Mouse (Mus musculus) gastrocnemius, postnatal 10 days (tissue): ENCODE measurements around the gene Ncapg2. TPM values are rescaled to one million over a fixed set of nuclear protein-coding genes. Genes with fewer than 3 reads are reported as not detected.

Experiments
- DNase-seq: peaks from one replicate; pipeline ENCODE4 v3.0.0; 2021; ENCODE audit warnings: mixed read lengths
- long read RNA-seq, 2 experiments: library from polyadenylated mRNA; stranded (forward); transcript quantifications; one replicate each; pipeline ENCODE4 v2.0.0; 2021
- total RNA-seq, 2 experiments: library from RNA; stranded (reverse); gene quantifications; 2 replicates each; pipeline ENCODE4 v1.2.3; 2021

The Ncapg2 gene
- 10 to 100 TPM; 10.0 to 14.9 TPM for total RNA-seq
- long read RNA-seq, experiment 1, partial matches to known transcripts, result 0 of 2 reads
- long read RNA-seq, experiment 1, other reads (novel, unspliced or antisense), result 2 of 2 reads
- long read RNA-seq, experiment 2, result 0 reads

DNA sequence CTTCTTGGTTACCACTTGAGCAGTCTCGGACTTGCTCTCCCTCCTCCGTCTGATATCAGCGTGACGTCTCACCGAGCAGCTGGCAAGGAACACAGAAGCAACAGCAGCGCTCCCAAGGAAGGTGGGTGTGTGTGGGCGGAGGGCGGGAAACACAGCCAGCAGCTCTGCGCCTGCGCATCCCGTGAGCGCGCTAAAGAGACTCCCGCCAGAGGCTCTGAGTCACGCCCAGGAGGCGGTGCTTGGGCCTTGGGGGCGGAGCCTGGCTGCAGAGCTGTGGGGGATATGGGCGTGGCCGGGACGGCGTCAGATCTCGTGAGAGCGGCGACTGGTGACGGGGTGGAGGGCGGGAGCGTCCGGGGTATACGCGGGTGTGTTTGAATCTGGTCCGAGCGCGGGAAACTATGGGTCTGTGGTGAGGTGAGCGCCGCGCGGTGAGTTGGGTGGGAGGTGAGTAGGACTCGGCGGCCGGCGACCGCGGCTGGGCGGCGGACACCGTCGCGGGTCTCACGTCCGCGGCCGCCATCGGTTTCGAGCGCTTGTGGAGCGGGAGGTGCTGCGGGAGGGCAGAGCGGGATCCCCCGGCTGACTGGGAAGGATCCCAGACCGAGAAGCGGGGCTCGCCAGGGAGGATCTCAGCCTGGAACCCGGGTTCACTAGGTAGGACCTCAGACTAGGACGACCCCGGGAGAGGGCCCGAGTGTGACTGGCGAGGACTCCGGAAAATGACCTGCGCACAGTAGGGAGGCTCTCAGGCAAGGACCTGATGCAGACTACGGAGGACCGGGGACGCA, at the start of gene Ncapg2:
Gene Ncapg2 (plus strand): TSS at position 358 of the 791 bp plus-strand sequence.
- peak; percentile 99 for DNase-seq

GRCm38 (mm10) chr12:116362091-116362490, 43.1 kb upstream of the Ncapg2 start:
- no peak for DNase-seq

DNA sequence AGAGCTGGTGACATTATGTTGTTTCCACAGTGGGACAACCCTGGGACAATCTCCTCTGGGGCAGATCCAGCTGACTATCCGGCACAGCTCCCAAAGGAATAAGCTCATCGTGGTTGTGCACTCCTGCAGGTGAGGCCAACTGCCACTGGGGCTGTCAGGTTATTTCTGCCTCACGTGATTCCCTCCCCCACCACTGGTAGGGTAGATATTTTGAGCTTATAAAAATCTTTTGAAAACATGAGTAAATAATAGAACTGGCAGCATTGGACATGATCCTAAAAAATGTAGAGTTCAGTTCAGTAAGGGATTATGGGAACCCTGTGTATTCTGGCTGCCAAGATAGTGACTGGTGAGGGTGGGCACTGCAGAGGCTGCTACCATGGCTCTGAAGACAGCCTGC, 38.3 kb upstream of the Ncapg2 start:
- DNase-seq, result no peak

DNA sequence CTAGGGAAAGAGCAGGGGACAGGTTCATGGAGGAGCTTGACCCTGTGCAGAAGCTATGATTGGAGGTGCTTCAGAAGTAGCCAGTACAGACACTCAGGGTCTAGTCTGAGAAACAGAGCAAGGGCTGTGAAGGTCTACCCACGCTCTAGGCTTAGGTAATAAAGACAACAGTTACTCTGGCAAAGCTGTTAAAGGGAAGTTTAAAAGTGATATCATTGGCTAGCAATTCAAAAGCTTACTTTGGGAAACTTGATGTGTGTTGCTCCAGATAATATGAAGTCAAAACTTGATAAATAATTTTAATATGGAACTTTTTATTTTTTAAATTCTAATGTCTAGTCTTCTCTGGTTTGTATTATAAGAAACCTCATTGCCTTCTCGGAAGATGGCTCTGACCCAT, 37.9 kb upstream of the Ncapg2 start:
- DNase-seq, result no peak

DNA sequence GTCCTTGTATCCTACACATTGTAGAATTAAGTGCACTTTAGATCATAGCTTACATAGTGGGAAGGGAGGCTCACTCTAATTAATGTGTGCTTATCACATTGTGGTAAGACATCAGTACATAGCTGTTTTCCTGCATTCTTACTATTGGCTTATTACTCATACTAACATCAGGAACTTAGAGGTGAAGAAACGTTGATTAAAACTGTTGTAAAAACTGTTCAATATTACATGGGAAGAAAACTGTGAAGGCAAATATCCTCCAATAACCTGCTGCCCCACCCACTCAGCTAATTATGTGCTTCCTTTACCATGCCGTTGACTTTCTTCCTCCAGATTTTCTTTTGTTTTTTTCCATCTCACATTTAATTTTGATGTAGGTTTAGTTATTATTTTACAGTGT, 36.3 kb upstream of the Ncapg2 start:
- no peak for DNase-seq

DNA sequence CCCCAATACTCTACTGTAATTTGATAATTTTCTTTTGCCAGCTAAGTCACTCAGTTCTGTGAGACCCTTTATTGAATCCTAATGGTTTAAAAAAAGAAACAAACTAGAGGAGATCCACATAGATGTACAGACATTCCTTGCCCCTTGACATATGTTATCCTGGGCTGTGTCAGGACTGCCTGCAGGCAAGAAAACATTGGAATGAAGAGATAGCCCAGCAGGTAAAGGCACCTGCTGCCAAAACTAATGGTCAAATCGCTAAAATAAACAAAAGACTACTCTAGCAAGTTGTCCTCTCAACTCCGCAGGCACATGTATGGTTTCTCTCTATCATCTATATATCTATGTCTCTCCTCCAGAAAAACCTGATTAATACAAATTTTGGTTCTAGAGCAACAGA, 22.1 kb upstream of the Ncapg2 start:
- no peak for DNase-seq

GRCm38 (mm10) chr12:116383995-116384394, 21.2 kb upstream of the Ncapg2 start:
- no peak for DNase-seq

- no peak for DNase-seq
Measured at GRCm38 (mm10) chr12:116386802-116387201, 18.4 kb upstream of the Ncapg2 start.

DNA sequence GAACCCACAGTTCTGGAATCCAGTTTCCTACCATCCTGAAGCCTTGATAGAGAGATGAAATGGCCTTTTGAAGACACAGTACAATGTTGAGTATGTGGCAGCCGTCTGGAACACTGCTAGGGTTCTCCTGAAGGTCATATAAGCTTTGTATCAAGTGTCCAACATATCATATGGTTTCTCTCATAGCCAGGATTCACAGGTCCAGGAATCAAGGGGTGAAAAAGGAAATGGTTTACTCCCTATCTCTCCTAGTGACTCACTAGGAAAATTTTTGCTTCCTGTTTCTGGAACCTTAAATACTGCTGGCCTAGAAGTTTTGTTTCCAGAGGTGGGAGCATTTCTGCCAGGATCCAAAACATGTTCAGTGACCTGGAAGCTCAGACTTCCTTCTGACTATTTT, 15.3 kb upstream of the Ncapg2 start:
- DNase-seq, result no peak

- DNase-seq, result no peak
Measured at GRCm38 (mm10) chr12:116394327-116394726, 10.9 kb upstream of the Ncapg2 start.

DNA sequence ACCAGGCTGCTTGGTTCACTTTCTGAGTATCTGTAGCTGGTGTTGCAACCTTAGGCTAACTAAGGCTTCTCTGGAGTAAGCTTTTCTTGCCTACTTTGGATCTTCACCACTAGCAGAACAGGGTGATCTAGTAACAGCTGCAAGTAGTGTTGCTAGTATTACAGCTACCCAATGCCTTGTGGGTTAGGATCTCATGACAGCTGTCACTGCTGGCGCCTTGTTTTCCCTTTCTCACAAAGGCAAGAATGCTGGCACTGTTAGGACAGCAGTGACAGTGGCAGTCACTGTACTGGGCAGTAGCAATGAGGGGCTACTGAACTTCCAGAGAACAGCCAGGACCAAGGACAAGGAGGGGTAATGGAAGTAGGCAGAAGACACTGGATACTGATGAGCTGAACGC, 9.9 kb upstream of the Ncapg2 start:
- no peak for DNase-seq

DNA sequence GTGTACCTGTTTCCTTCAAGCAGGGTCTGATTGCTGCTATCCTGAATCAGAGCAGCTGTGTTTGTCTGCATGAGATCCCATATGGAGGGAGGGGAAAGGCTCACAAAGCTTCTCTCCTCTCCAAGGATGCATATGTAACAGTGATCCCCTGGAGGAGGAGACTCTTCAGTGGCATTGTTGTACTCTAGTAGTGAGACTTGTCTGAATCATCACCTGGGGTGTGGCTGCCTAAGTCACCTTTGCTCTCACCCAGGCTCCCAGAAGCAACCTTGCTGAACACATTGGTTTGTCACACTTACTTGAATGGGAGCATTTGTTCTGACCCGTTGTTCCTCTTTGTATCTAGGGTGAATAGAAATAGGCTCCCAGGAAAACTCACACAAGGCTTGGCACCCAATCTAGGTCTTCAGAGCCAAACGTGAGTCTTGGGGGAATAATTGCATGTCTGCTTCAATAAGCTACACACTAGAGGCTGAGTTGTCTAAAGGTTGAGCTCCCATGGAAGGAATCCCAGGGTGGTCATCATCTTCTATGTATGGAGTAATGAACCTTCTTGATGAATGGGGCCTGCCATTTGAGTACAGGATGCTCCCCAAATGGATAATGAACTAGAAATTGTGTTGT, 9.0 kb upstream of the Ncapg2 start:
- no peak for DNase-seq

- DNase-seq, result no peak
Measured at GRCm38 (mm10) chr12:116404012-116404679, 1.1 kb upstream of the Ncapg2 start.

GRCm38 (mm10) chr12:116405836-116406155, 594 bp downstream of the Ncapg2 start:
- peak; percentile 17 for DNase-seq

DNA sequence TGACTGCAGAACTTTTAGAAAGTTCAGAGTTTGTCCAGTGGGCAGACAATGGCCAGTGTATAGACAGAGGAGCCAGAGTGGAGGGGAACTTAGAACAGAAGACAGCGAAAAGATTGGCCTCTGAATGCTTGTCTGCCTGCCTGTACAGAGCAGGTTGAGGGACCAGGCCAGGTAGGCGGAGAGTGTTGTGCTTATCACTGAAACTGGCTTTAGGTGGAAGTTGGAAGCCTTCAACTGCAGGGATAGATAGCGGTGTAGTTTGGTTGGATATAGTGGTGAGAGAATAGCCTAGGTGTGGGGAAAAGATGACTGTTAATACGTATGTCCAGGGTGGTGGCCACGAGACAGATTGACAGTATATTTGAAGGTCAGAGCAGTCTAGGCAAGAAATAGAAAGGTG, 2.7 kb downstream of the Ncapg2 start:
- DNase-seq, result no peak

DNA sequence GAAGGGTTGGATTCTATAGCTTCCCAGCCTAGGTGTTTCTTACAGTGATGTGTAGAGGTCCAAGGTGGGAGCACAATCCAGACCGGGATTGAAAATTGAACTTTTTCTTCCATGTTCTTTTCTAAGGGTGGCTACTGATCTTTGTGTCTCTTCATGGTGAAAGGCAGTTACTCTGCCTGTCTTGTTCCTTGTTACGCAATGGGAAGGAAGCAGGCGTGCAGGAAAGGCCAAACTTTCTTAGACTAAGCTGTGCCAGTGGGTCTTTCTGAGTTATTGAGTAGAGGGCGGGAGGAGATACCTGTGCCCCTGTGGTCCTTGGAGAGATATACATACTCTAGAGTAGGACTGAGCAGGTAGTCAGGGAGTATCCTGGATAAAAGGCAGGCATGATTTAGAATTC, 9.7 kb downstream of the Ncapg2 start:
- no peak for DNase-seq

DNA sequence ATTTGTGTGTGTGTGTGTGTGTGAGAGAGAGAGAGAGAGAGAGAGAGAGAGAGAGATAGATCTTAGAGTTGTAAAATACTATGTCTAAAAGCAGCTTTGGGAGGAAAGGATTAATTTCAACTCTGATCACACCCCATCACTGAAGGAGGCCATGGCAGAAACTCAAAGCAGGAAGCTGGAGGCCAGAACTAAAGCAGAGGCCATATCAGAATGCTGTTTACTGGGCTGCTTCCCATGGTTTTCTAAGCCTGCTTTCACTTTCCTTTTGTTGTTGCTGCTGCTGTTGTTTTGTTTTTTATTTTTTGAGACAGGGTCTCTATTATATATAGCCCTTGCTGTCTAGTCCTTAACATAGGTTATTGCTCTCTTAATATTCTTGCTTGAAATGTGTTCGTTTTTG, 11.3 kb downstream of the Ncapg2 start:
- no peak for DNase-seq

DNA sequence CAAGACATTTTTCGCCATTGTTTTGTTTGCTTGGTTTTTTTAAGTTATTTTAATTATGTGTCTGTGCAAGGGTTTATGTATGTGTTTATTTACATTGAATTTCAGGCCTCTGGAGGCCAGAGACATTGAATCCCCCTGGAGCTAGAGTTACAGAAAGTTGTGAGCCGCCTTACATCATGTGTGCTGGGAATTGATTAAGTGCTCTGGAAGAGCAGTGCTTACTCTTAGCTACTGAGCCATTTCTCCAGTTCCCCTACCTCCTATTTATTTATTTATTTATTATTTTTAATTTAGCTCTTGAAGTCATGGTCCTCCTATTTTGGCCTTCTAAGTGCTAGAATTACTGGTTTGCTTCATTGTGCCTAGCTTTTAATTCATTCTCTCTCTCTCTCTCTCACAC, 16.5 kb downstream of the Ncapg2 start:
- no peak for DNase-seq

- DNase-seq, result no peak
Measured at GRCm38 (mm10) chr12:116425392-116425791, 20.2 kb downstream of the Ncapg2 start.

GRCm38 (mm10) chr12:116433742-116434141, 28.5 kb downstream of the Ncapg2 start:
- DNase-seq, result no peak

DNA sequence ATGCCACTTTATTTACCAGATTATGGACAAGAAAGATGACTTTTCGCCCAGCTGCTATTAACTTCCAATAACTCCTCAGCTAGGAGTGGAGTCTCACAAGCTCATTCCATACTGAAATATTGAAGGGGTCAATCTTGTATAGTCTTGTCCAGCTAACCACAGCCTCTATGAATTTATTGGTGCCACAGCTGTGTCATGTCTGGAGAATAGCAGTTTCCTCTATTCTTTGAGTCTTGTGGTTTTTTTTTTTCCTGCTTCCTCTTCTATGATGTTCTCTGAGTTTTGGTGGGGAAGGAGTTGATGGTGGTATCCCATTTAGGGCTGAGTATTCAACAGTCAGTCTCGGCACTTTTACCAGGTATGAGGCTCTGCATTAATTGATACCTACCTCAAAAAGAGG, 30.0 kb downstream of the Ncapg2 start:
- no peak for DNase-seq

DNA sequence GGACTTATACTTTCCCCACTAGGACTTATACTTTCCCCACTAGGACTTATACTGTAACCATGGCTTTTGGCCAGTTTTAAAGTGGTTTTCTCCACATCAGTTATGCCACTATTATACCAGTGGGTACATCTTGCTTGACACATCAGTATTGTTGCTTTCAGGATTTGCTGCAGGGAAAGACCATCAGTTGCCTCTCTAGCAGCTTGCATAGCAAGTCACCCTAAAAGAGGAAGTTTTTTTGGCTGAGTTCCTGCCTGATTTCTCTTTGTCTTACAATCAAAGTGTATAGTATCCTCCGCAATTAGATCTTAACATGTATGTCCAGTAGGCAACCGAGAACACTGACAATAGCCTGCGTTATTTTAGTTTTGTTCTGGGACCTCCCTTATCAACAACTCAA, 30.9 kb downstream of the Ncapg2 start:
- DNase-seq, result no peak

DNA sequence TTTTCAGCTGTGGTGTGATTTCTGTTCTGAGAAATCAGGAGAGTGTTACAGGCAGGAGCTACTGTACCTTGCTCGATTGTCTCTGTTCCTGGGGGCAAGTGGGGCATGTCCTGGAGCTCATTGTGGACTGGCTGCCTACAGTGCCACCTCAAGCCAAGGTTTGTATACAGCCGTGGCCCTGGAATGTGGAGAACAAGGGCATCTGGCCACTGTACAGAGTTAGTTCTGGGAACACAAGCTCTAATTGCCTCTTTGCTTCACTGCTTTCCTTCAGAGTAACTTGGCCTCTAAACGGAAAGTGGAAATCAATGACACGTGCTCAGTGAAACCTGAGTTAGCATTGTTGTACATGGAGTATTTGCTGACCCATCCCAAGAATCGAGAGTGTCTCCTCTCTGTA, 33.4 kb downstream of the Ncapg2 start:
- no peak for DNase-seq

- no peak for DNase-seq
Measured at GRCm38 (mm10) chr12:116442184-116442583, 37.0 kb downstream of the Ncapg2 start.
